Mouse (Mus musculus): Measurements from ENCODE around the gene Utrn.

- TF ChIP-seq CTCF (IDR thresholded peaks at IDR 0.05; ENCODE audit: borderline replicate concordance, extremely low read depth, insufficient read depth, insufficient read length): no peak
- TF ChIP-seq POLR2A (IDR thresholded peaks at IDR 0.05; ENCODE audit: borderline replicate concordance, extremely low read depth, insufficient read depth, insufficient read length, poor library complexity, severe bottlenecking): no peak
Measured at GRCm38 (mm10) chr10:12702140-12702539, 167.0 kb downstream of the Utrn start.
